Mouse (Mus musculus): ENCODE data around the gene Tbxa2r. TPM values are rescaled to one million over a fixed set of nuclear protein-coding genes. Genes with fewer than 3 reads are reported as not detected.

The Tbxa2r gene
- polyA plus RNA-seq, 1 experiment from 2014 or later = 21.7 TPM

GRCm38 (mm10) chr10:81382039-81382438 is 53.5 kb downstream of the Tbxa2r start:
- ATAC-seq = peak; percentile 5; the same call in 1 of the 2 replicates
- Histone ChIP-seq H3K4me1 (replicated peaks) (peaks cover 20% of the 10 kb centered on the region), H3K4me2 (replicated peaks) (no peak overlapping the region), H3K36me3 (peaks cover 11% of the 10 kb centered on the region), H3K27me3 (replicated peaks) (no peaks in the 10 kb centered on the region), H3K9ac (no peak overlapping the region), H3K27ac (peak overlapping the region; percentile 18; the same call in 1 of the 2 replicates), H3K9me3 (no peaks in the 10 kb centered on the region), H3K4me3 (replicated peaks) (no peak overlapping the region)
- WGBS = 54% methylated on average over 5 of the region's 5 CpGs

- 8% methylated on average over 54 of the region's 54 CpGs for WGBS
- Histone ChIP-seq H3K27me3 (replicated peaks) (no peaks in the 10 kb centered on the region), H3K4me2 (replicated peaks) (peak within 1 kb of the TSS; percentile 84)
Observed at GRCm38 (mm10) chr10:81383802-81384604, 55.5 kb downstream of the Tbxa2r start, which contains the start of the genes Dohh and Gm48551. TSS of gene Dohh (plus strand) at chr10:81384428. TSS of gene Gm48551 (plus strand) at chr10:81384466.

GRCm38 (mm10) chr10:81384605-81384982 is 56.1 kb downstream of the Tbxa2r start:
- Histone ChIP-seq H3K4me2 (replicated peaks) (peak overlapping the region; percentile 84), H3K4me3 (replicated peaks) (peak overlapping the region; percentile 76), H3K9ac (peak overlapping the region; percentile 69), H3K36me3 (peaks cover 24% of the 10 kb centered on the region), H3K4me1 (replicated peaks) (peaks cover 15% of the 10 kb centered on the region), H3K27ac (peak overlapping the region; percentile 69), H3K9me3 (no peaks in the 10 kb centered on the region), H3K27me3 (replicated peaks) (no peaks in the 10 kb centered on the region)
- ATAC-seq = peak; percentile 35
- WGBS = under 1% methylated on average over 19 of the region's 19 CpGs

More at GRCm38 (mm10) chr10:81383802-81384604, 55.5 kb downstream of the Tbxa2r start, which contains the start of the genes Dohh and Gm48551:
- Histone ChIP-seq H3K36me3 (peaks cover 24% of the 10 kb centered on the region), H3K4me1 (replicated peaks) (peaks cover 13% of the 10 kb centered on the region), H3K4me3 (replicated peaks) (peak within 1 kb of the TSS; percentile 76), H3K9me3 (no peaks in the 10 kb centered on the region), H3K27ac (peak within 1 kb of the TSS; percentile 69), H3K9ac (peak within 1 kb of the TSS; percentile 69)
- ATAC-seq = peak; percentile 92

Other genes starting within 250 kb of the Tbxa2r start
- 48.2 and 57.8 TPM in 2 replicates for gene Creb3l3, start 229.9 kb upstream of the Tbxa2r start, polyA plus RNA-seq (2015; fragmentation: Nextera tagmentation; extraction: Ambion mirVana)
- 190 and 208 TPM in 2 replicates for gene Map2k2, start 222.8 kb upstream of the Tbxa2r start, polyA plus RNA-seq (2015; fragmentation: Nextera tagmentation; extraction: Ambion mirVana)
- 52.5 and 53.0 TPM in 2 replicates for gene Zbtb7a, start 193.5 kb upstream of the Tbxa2r start, polyA plus RNA-seq (2015; fragmentation: Nextera tagmentation; extraction: Ambion mirVana)
- gene Pias4, start 160.8 kb upstream of the Tbxa2r start, polyA plus RNA-seq (2015; fragmentation: Nextera tagmentation; extraction: Ambion mirVana) = 47.2 and 58.4 TPM in 2 replicates
- 515 and 540 TPM in 2 replicates for gene Eef2, start 152.1 kb upstream of the Tbxa2r start, polyA plus RNA-seq (2015; fragmentation: Nextera tagmentation; extraction: Ambion mirVana)
- 56.6 and 62.7 TPM in 2 replicates for gene Dapk3, start 145.7 kb upstream of the Tbxa2r start, polyA plus RNA-seq (2015; fragmentation: Nextera tagmentation; extraction: Ambion mirVana)
- gene 4930442H23Rik, start 144.9 kb upstream of the Tbxa2r start, polyA plus RNA-seq (2015; fragmentation: Nextera tagmentation; extraction: Ambion mirVana) = 0.13 and 0.15 TPM in 2 replicates
- gene Nmrk2, start 126.7 kb upstream of the Tbxa2r start, polyA plus RNA-seq (2015; fragmentation: Nextera tagmentation; extraction: Ambion mirVana) = 0.14 TPM in 1 of 2 replicates, not detected in the other
- gene Atcay, start 97.9 kb upstream of the Tbxa2r start, polyA plus RNA-seq (2015; fragmentation: Nextera tagmentation; extraction: Ambion mirVana) = 1.7 TPM in 2 replicates
- gene Zfr2, start 95.6 kb upstream of the Tbxa2r start, polyA plus RNA-seq (2015; fragmentation: Nextera tagmentation; extraction: Ambion mirVana) = 7.9 and 9.2 TPM in 2 replicates
- 2.2 and 2.4 TPM in 2 replicates for gene Matk, start 75.8 kb upstream of the Tbxa2r start, polyA plus RNA-seq (2015; fragmentation: Nextera tagmentation; extraction: Ambion mirVana)
- gene Mrpl54, start 61.8 kb upstream of the Tbxa2r start, polyA plus RNA-seq (2015; fragmentation: Nextera tagmentation; extraction: Ambion mirVana) = 242 and 245 TPM in 2 replicates
- gene Apba3, start 61.8 kb upstream of the Tbxa2r start, polyA plus RNA-seq (2015; fragmentation: Nextera tagmentation; extraction: Ambion mirVana) = 55.1 and 69.2 TPM in 2 replicates
- gene Tjp3, start 37.1 kb upstream of the Tbxa2r start, polyA plus RNA-seq (2015; fragmentation: Nextera tagmentation; extraction: Ambion mirVana) = 47.0 and 53.3 TPM in 2 replicates
- 41.2 and 42.7 TPM in 2 replicates for gene Pip5k1c, start 35.8 kb upstream of the Tbxa2r start, polyA plus RNA-seq (2015; fragmentation: Nextera tagmentation; extraction: Ambion mirVana)
- gene Cactin, start 7.6 kb upstream of the Tbxa2r start, polyA plus RNA-seq (2015; fragmentation: Nextera tagmentation; extraction: Ambion mirVana) = 38.7 and 39.5 TPM in 2 replicates
- gene Gipc3, start 14.5 kb downstream of the Tbxa2r start, polyA plus RNA-seq (2015; fragmentation: Nextera tagmentation; extraction: Ambion mirVana) = 0.06 TPM in 1 of 2 replicates, not detected in the other
- gene Hmg20b, start 21.7 kb downstream of the Tbxa2r start, polyA plus RNA-seq (2015; fragmentation: Nextera tagmentation; extraction: Ambion mirVana) = 71.2 and 71.7 TPM in 2 replicates
- 19.9 and 23.8 TPM in 2 replicates for gene Mfsd12, start 28.8 kb downstream of the Tbxa2r start, polyA plus RNA-seq (2015; fragmentation: Nextera tagmentation; extraction: Ambion mirVana)
- gene 4930404N11Rik, start 37.1 kb downstream of the Tbxa2r start, polyA plus RNA-seq (2015; fragmentation: Nextera tagmentation; extraction: Ambion mirVana) = 1.0 and 2.2 TPM in 2 replicates
- 83.2 and 85.7 TPM in 2 replicates for gene Fzr1, start 49.8 kb downstream of the Tbxa2r start, polyA plus RNA-seq (2015; fragmentation: Nextera tagmentation; extraction: Ambion mirVana)
- gene Dohh, start 55.7 kb downstream of the Tbxa2r start, polyA plus RNA-seq (2015; fragmentation: Nextera tagmentation; extraction: Ambion mirVana) = 89.2 and 100 TPM in 2 replicates
- 2.8 and 3.6 TPM in 2 replicates for gene Gm48551, start 55.7 kb downstream of the Tbxa2r start, polyA plus RNA-seq (2015; fragmentation: Nextera tagmentation; extraction: Ambion mirVana)
- 1.4 TPM in 1 of 2 replicates, not detected in the other for gene Gm48552, start 60.3 kb downstream of the Tbxa2r start, polyA plus RNA-seq (2015; fragmentation: Nextera tagmentation; extraction: Ambion mirVana)
- gene Smim24, start 64.3 kb downstream of the Tbxa2r start, polyA plus RNA-seq (2015; fragmentation: Nextera tagmentation; extraction: Ambion mirVana) = 235 and 288 TPM in 2 replicates
- gene Nfic, start 126.9 kb downstream of the Tbxa2r start, polyA plus RNA-seq (2015; fragmentation: Nextera tagmentation; extraction: Ambion mirVana) = 52.8 and 56.0 TPM in 2 replicates
- 1.7 TPM in 2 replicates for gene Celf5, start 154.0 kb downstream of the Tbxa2r start, polyA plus RNA-seq (2015; fragmentation: Nextera tagmentation; extraction: Ambion mirVana)
- gene Ncln, start 167.7 kb downstream of the Tbxa2r start, polyA plus RNA-seq (2015; fragmentation: Nextera tagmentation; extraction: Ambion mirVana) = 98.5 and 118 TPM in 2 replicates
- 1.0 and 1.1 TPM in 2 replicates for gene S1pr4, start 171.4 kb downstream of the Tbxa2r start, polyA plus RNA-seq (2015; fragmentation: Nextera tagmentation; extraction: Ambion mirVana)
- 0.92 and 0.97 TPM in 2 replicates for gene Gna15, start 195.5 kb downstream of the Tbxa2r start, polyA plus RNA-seq (2015; fragmentation: Nextera tagmentation; extraction: Ambion mirVana)
- 245 and 269 TPM in 2 replicates for gene Gna11, start 216.5 kb downstream of the Tbxa2r start, polyA plus RNA-seq (2015; fragmentation: Nextera tagmentation; extraction: Ambion mirVana)
- 743 and 808 TPM in 2 replicates for gene Aes, start 230.8 kb downstream of the Tbxa2r start, polyA plus RNA-seq (2015; fragmentation: Nextera tagmentation; extraction: Ambion mirVana)
- gene Tle2, start 245.8 kb downstream of the Tbxa2r start, polyA plus RNA-seq (2015; fragmentation: Nextera tagmentation; extraction: Ambion mirVana) = 14.5 and 17.8 TPM in 2 replicates